Mouse (Mus musculus) C2C12 (cell line): Measurements from ENCODE around the gene Xrcc1. TPM values are rescaled to one million over a fixed set of nuclear protein-coding genes. Genes with fewer than 3 reads are reported as not detected.
A peak's percentile ranks its signal among the peaks of the same experiment; 100 is the strongest.

Experiments
- H3K27me3 ChIP-seq: one replicate; pipeline ENCODE4 v1.6.1; 2011; ENCODE audit not compliant: control insufficient read depth, insufficient read depth, insufficient read length
- H3K36me3 ChIP-seq: one replicate; pipeline ENCODE4 v1.6.1; 2011; ENCODE audit not compliant: control insufficient read depth, insufficient read depth
- H3K4me3 ChIP-seq: one replicate; pipeline ENCODE4 v1.5.1; 2011; ENCODE audit warnings: mild to moderate bottlenecking, control low read depth; ENCODE audit not compliant: poor library complexity, insufficient read depth, severe bottlenecking
- H3K79me2 ChIP-seq: one replicate; pipeline ENCODE4 v1.6.1; 2011; ENCODE audit not compliant: control insufficient read depth, insufficient read depth
- H3K79me3 ChIP-seq: one replicate; pipeline ENCODE4 v1.6.1; 2011; ENCODE audit warnings: low read depth, control low read depth
- H3ac ChIP-seq: one replicate; pipeline ENCODE3; 2011; ENCODE audit warnings: low read depth; ENCODE audit not compliant: control insufficient read depth, insufficient read length
- CEBPB ChIP-seq: IDR thresholded peaks from one replicate; pipeline ENCODE4 v1.6.1; 2011; ENCODE audit warnings: low read depth, mild to moderate bottlenecking, control low read depth, moderate library complexity
- CTCF ChIP-seq: IDR thresholded peaks from one replicate; pipeline ENCODE4 v1.5.1; 2011; ENCODE audit not compliant: control insufficient read depth, insufficient read depth, insufficient read length
- FOSL1 ChIP-seq: IDR thresholded peaks from one replicate; pipeline ENCODE4 v1.8.0; 2011; ENCODE audit warnings: mild to moderate bottlenecking, low read length; ENCODE audit not compliant: poor library complexity, insufficient read depth, severe bottlenecking
- MAX ChIP-seq: IDR thresholded peaks from one replicate; pipeline ENCODE4 v1.6.1; 2011; ENCODE audit warnings: mild to moderate bottlenecking, control low read depth
- MYOD1 ChIP-seq: IDR thresholded peaks from one replicate; pipeline ENCODE4 v1.6.1; 2011; ENCODE audit warnings: low read depth; ENCODE audit not compliant: control insufficient read depth, insufficient read length
- MYOG ChIP-seq: IDR thresholded peaks from one replicate; pipeline ENCODE4 v1.6.1; 2011; ENCODE audit not compliant: control insufficient read depth, insufficient read length; ENCODE audit errors: extremely low read depth
- USF1 ChIP-seq: IDR thresholded peaks from one replicate; pipeline ENCODE4 v1.6.1; 2011; ENCODE audit warnings: low read depth, mild to moderate bottlenecking, control low read depth, moderate library complexity
- polyA plus RNA-seq: library from polyadenylated mRNA; unstranded; fragments of >200 nt; fragmentation: generic; extraction: Trizol; gene quantifications from one replicate; pipeline ENCODE4 v1.2.1, GENCODE M21; 2012; ENCODE audit warnings: missing spikeins

Xrcc1 gene
- polyA plus RNA-seq, 1 experiment, result 57.4 TPM

DNA sequence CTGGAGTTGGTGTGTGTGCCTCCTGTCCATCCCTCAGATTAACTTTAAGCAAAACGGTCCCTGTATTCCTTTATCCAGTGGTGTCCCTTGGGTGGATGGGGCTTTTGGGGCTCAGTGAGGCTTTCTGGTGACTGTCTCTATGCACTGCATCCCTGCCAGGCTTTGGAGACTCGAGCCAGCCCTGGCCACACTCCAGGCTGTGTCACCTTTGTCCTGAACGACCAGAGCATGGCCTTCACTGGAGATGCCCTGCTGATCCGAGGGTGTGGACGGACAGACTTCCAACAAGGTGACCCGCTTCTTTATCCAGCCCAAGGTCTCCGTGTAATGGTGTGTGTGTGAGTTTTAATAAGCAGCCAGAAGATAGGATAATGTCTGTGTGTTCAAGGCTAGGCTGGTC is 60.0 kb downstream of the Xrcc1 start:
- H3K79me2 ChIP-seq, result no peaks in the 10 kb centered on the region
- TF ChIP-seq CEBPB, result no peak
- TF ChIP-seq MYOG, result no peak
- TF ChIP-seq MAX, result no peak
- no peak for TF ChIP-seq USF1
- no peak for TF ChIP-seq FOSL1
- TF ChIP-seq MYOD1, result no peak
- TF ChIP-seq CTCF, result no peak
- no peaks in the 10 kb centered on the region for H3K27me3 ChIP-seq
- no peak overlapping the region for H3K4me3 ChIP-seq
- no peak overlapping the region for H3ac ChIP-seq
- H3K36me3 ChIP-seq, result no peaks in the 10 kb centered on the region
- H3K79me3 ChIP-seq, result no peaks in the 10 kb centered on the region

DNA sequence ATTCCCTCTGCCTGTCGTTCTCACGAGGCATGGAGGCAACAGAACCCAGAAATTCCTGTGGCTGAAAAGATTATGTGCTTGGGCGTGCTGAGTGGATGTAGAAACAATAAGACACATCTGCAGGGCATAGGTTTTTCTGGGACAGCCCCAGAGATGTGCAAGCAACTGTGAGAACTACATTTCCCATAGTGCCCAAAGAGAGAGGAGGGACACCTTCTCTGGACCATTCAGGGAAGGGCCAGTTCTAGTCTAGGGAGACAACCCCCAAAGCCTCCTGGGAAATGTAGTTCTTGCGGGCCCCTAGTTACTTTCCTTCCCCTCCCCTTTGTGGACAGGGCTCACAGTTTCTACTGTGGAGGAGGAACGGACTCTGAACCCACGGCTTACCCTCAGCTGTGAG is 61.9 kb downstream of the Xrcc1 start:
- TF ChIP-seq CTCF, result no peak
- no peak for TF ChIP-seq MYOD1
- TF ChIP-seq CEBPB, result no peak
- TF ChIP-seq USF1, result no peak
- no peak for TF ChIP-seq MAX
- H3K4me3 ChIP-seq, result no peak overlapping the region

DNA sequence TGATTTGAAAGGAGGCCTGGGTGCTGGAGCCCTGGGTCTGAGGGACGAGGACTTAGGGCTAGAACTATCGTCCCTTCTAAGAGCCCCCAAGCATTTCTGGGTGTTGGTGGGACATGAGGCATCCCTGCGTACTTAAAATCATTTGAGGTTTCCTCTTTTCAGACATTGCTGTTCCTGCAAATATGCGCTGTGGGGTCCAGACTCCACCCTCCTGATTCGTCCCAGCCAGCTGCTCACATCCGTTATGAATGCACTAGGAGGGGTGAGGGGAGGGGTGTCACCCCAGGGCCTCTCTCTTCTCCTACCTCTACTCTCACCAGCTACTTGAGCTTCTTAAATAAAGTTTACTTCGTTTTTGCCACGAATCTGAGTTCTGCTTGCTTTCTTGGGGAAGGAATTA is 62.5 kb downstream of the Xrcc1 start:
- H3K36me3 ChIP-seq, result no peaks in the 10 kb centered on the region
- no peaks in the 10 kb centered on the region for H3K27me3 ChIP-seq
- no peak overlapping the region for H3ac ChIP-seq
- TF ChIP-seq MAX (no peak), MYOG (no peak), MYOD1 (peak; percentile 52)
- no peaks in the 10 kb centered on the region for H3K79me3 ChIP-seq
- H3K79me2 ChIP-seq, result no peaks in the 10 kb centered on the region
- H3K4me3 ChIP-seq, result no peak overlapping the region

More for the DNA sequence above, 61.9 kb downstream of the Xrcc1 start:
- H3K27me3 ChIP-seq, result no peaks in the 10 kb centered on the region
- H3K36me3 ChIP-seq, result no peaks in the 10 kb centered on the region
- H3ac ChIP-seq, result no peak overlapping the region
- no peaks in the 10 kb centered on the region for H3K79me3 ChIP-seq
- H3K79me2 ChIP-seq, result no peaks in the 10 kb centered on the region

GRCm38 (mm10) chr7:24610144-24610878 is 64.2 kb downstream of the Xrcc1 start, which contains the start of gene Phldb3:
Phldb3 (plus strand) TSS chr7:24610763.
- TF ChIP-seq CTCF, result no peak
- Histone ChIP-seq H3K79me3 (no peaks in the 10 kb centered on the region), H3K4me3 (peak within 1 kb of the TSS; percentile 25), H3K27me3 (no peaks in the 10 kb centered on the region), H3K36me3 (no peaks in the 10 kb centered on the region), H3K79me2 (no peaks in the 10 kb centered on the region), H3ac (peak within 1 kb of the TSS; percentile 68)

DNA sequence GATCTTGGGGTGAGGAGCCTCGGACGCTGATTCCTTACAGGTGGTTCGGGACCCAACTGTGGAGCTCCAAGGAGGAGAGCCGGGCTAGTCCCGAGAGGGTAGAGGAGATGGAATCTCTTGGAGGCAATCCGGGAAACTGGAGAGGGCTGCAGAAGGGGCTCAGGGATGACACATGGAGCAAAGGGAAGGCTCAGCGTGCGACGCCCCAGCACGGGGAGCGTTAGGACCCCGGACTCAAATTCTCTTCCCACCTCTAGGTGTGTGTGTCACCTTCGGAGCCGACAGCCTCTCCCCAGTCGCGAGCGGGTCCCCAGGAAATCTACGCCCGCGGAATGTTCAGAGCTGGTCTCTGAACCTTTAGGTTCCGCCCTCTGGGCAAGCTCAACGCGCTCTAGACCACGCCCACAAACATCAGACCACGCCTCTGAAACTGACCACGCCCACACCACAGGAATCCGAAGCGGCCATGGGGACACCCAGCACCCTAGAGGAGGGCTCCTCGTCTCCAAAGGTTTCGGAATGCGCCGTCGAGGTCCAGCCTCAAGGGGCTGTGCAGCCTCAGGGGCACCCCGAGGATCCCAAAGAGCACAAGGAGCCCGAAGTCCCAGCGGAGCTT is 64.9 kb downstream of the Xrcc1 start:
- no peak for TF ChIP-seq FOSL1
- no peak for TF ChIP-seq MAX
- no peak for TF ChIP-seq MYOG
- no peak for TF ChIP-seq MYOD1
- TF ChIP-seq USF1, result no peak
- no peak for TF ChIP-seq CEBPB
- no peak for TF ChIP-seq CTCF
- Histone ChIP-seq H3K36me3 (no peaks in the 10 kb centered on the region), H3K27me3 (no peaks in the 10 kb centered on the region), H3K4me3 (peak overlapping the region; percentile 25), H3K79me3 (no peaks in the 10 kb centered on the region), H3K79me2 (no peaks in the 10 kb centered on the region), H3ac (peak overlapping the region; percentile 68)

DNA sequence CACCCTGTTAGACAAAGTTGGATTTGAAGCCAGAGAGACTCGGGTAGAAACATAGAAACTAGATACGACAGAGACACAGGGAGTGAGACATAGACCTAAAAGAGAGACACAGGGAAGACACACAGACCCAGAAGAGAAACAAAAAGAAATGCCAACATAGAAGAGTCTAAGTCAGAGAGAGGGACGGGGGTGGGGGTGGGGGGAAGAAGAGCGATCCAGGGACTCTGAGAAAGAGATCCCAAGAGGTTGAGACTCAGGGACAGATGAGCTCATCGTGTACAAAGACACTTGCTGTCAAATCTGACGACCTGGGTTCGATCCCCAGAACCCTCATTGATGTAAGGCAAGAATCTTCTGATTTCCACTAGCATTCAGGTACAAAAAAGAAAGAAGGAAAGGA is 65.6 kb downstream of the Xrcc1 start:
- no peaks in the 10 kb centered on the region for H3K79me2 ChIP-seq
- H3K36me3 ChIP-seq, result no peaks in the 10 kb centered on the region
- H3ac ChIP-seq, result peak overlapping the region; percentile 68
- no peaks in the 10 kb centered on the region for H3K27me3 ChIP-seq
- TF ChIP-seq USF1 (no peak), CEBPB (no peak), MYOD1 (no peak), MAX (no peak), CTCF (no peak), MYOG (no peak), FOSL1 (no peak)
- peak overlapping the region; percentile 21 for H3K4me3 ChIP-seq
- H3K79me3 ChIP-seq, result no peaks in the 10 kb centered on the region
